Mouse (Mus musculus) small intestine, adult 2 months (tissue): ENCODE measurements around the gene Psd4. TPM values are rescaled to one million over a fixed set of nuclear protein-coding genes. Genes with fewer than 3 reads are reported as not detected.

ENCODE experiments used
- H3K27ac ChIP-seq: fragments of 200-500 bp; 2 replicates; pipeline ENCODE4 v1.5.1; 2012; ENCODE audit warnings: low read depth, low read length, control low read depth, inconsistent platforms; ENCODE audit not compliant: insufficient read depth
- H3K27me3 ChIP-seq: fragments of 200-500 bp; 2 replicates; pipeline ENCODE4 v1.6.1; 2012; ENCODE audit warnings: mild to moderate bottlenecking, moderate library complexity, low read length, inconsistent platforms; ENCODE audit not compliant: control insufficient read depth, insufficient read depth
- H3K36me3 ChIP-seq: fragments of 200-500 bp; 2 replicates; pipeline ENCODE4 v1.6.1; 2012; ENCODE audit warnings: mild to moderate bottlenecking, low read length, control low read depth, inconsistent platforms; ENCODE audit not compliant: control insufficient read depth, insufficient read depth
- H3K4me1 ChIP-seq: fragments of 200-500 bp; 2 replicates; pipeline ENCODE4 v1.6.1; 2012; ENCODE audit warnings: low read length, inconsistent platforms, mixed read lengths; ENCODE audit not compliant: control insufficient read depth, insufficient read depth, insufficient read length
- H3K4me3 ChIP-seq: fragments of 200-500 bp; 2 replicates; pipeline ENCODE4 v1.5.1; 2012; ENCODE audit warnings: low read depth, mild to moderate bottlenecking, control low read depth, inconsistent platforms, low read length, moderate library complexity
- CTCF ChIP-seq: fragments of 200-500 bp; IDR thresholded peaks from 2 replicates; pipeline ENCODE4 v1.5.1; 2012; ENCODE audit warnings: low read depth, mild to moderate bottlenecking, control low read depth, inconsistent platforms, low read length, moderate library complexity, mixed read lengths; ENCODE audit not compliant: insufficient replicate concordance, insufficient read length; ENCODE audit errors: extremely low read depth
- POLR2A ChIP-seq: fragments of 200-500 bp; IDR thresholded peaks from 2 replicates; pipeline ENCODE4 v1.6.1; 2012; ENCODE audit warnings: low read depth, mild to moderate bottlenecking, control low read depth, inconsistent platforms, low read length, moderate library complexity
- WGBS: fragments of 180-500 bp; shearing (Covaris S2); methylation state at CpG from one replicate; pipeline ENCODE4 v1.1.7; 2018; 5-methylcytosine and 5-hydroxymethylcytosine counted together
- polyA plus RNA-seq: library from polyadenylated mRNA; depleted of rRNA; stranded (reverse); fragments of >200 nt; gene quantifications from 2 replicates; pipeline ENCODE4 v1.2.3, GENCODE M21; 2012; rRNA removed

Gene Psd4
- 10.6 and 14.0 TPM in 2 replicates for polyA plus RNA-seq

DNA sequence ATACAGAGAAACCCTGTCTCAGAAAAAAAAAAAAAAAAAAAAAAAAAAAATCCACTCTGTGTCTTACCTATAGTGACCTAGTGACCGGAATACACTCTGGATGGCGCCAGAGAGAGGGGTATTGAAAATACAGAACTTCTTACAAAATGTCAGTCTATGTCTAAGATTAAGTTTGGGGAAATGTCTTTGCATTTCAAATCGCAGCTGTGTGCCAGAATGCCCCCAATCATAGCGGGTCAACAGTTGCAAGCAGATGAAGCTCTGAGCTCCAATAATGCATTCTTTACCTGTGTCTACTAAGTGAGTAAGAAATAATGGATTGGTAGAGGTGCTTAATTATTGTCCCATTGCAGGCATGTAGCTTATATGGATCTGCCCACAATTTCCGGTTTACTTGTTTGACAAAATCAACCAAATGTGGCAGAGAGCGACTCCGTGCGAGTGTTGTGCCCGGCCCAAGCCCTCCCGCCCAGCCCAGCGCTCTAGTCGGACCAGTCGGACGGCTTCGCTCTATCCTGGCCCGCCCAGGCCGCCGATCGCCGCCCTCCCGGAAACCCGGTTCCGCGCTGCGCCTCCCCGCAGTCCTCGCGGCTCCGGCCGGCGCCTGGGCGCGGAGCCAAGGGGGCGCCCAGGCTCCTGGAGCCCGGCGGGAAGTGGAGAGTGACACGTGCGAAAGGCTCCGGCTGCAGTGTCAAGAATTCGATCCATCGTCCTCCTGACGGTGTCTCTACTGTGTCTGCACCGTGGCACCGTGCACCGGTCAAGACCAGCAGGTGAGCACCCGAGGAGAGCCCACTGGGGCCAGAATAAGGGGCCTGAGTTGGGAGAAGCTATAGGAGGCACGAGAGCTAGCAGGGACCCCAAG is at the start of gene Psd4:
Psd4 (plus strand) TSS at position 551 of the 865 bp plus-strand sequence.
- no peaks in the 10 kb centered on the region for H3K27me3 ChIP-seq
- H3K4me1 ChIP-seq = peaks cover 12% of the 10 kb centered on the region
- H3K27ac ChIP-seq = peak within 1 kb of the TSS; percentile 43; the same call in 1 of the 2 replicates
- no peaks in the 10 kb centered on the region for H3K36me3 ChIP-seq
- WGBS = 2% methylated on average over 47 of the region's 47 CpGs
- TF ChIP-seq CTCF (no peak), POLR2A (0 out of 2 replicates have a peak, but pooled peaks have one; percentile 30)
- peak within 1 kb of the TSS; percentile 67 for H3K4me3 ChIP-seq

DNA sequence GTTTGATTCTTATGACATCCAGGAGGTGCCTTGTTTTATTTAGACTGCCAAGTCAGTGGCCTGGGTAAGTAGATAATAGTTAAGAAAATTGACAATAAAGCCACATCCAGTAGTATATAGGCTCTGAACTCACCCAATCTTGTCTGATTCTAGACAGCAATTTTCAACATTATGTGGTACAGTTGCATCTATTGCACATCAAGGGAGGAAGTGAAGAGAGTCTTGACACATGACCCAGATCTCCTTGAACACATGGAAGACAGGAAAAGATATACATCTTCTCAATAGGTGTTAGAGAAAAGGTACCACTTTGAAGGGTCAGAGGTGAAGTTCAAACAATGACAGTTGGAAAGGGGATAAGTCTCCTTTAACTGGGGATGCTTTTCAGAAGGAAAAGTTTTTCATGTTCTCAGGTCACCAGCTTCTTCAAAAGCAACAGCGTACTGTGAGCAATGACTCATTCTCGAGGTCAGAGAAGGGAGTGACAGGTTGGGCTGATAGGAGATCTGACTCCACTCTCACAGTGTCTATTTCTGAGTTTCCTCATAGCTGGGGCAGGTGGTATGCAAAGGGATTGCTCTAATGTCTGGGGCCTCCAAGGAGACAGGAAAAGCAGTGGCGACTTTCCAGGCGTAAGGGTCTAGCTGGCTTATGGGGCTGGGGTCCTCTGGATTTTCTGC is 49.3 kb upstream of the Psd4 start:
- no peak overlapping the region for H3K4me3 ChIP-seq
- no peak for TF ChIP-seq CTCF
- no peak for TF ChIP-seq POLR2A
- WGBS = 59% methylated on average over 4 of the region's 4 CpGs
- peaks cover 3% of the 10 kb centered on the region; the same call in 1 of the 2 replicates for H3K4me1 ChIP-seq
- H3K27me3 ChIP-seq = no peaks in the 10 kb centered on the region
- H3K36me3 ChIP-seq = no peaks in the 10 kb centered on the region
- H3K27ac ChIP-seq = no peak overlapping the region

DNA sequence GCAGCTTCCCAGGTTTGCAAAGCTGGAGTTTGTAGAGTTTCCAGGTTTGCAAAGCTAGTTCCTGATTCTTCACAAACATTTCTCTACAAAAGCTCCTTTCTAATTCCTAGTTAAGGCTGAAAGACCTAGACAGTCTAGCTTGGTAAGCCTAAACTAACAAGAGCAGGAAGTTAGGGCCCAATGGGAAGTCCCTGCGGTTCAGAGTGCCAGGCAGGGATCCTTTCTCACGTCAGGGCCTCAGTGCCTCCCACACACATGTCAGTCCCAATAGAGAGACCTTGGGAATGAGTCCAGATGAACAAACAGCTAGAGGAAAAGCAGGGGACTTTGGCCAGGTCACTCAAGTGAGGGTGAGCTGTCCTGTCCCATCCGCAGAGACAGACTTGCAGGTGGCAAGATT is 32.0 kb upstream of the Psd4 start:
- no peaks in the 10 kb centered on the region for H3K36me3 ChIP-seq
- no peak for TF ChIP-seq POLR2A
- TF ChIP-seq CTCF = no peak
- peaks cover 14% of the 10 kb centered on the region; the same call in 1 of the 2 replicates for H3K4me1 ChIP-seq
- H3K27me3 ChIP-seq = no peaks in the 10 kb centered on the region
- WGBS = 14% methylated on average over 3 of the region's 3 CpGs
- no peak overlapping the region for H3K4me3 ChIP-seq
- peak overlapping the region; percentile 46 for H3K27ac ChIP-seq

DNA sequence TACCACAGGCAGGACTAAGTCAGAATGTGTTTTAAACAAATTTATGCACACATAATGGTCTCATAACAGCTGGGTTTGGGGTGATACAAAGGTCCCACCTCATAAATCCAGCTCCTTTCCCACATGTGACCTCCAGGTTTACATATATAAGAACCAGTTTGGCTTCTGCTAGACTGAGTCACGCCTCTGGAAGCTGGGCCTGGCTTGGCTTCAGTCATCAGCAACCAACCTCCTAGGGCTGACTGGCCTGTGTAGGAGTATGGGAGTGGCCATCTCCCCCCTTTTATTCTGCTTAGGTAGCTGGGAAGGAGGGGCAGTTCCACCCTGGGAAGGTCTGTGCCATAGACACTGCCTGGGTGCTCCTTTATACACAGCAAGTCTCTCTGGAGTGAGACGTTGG is 30.8 kb upstream of the Psd4 start, which contains the start of gene Il1rn:
Il1rn (plus strand) TSS at position 309 of the 400 bp plus-strand sequence.
- TF ChIP-seq CTCF (no peak), POLR2A (no peak)
- Histone ChIP-seq H3K36me3 (no peaks in the 10 kb centered on the region), H3K27me3 (no peaks in the 10 kb centered on the region), H3K27ac (peak within 1 kb of the TSS; percentile 46; the same call in 1 of the 2 replicates), H3K4me1 (peaks cover 14% of the 10 kb centered on the region; the same call in 1 of the 2 replicates), H3K4me3 (no peak within 1 kb of the TSS)
- WGBS = 55% methylated on average over 2 of the region's 2 CpGs

DNA sequence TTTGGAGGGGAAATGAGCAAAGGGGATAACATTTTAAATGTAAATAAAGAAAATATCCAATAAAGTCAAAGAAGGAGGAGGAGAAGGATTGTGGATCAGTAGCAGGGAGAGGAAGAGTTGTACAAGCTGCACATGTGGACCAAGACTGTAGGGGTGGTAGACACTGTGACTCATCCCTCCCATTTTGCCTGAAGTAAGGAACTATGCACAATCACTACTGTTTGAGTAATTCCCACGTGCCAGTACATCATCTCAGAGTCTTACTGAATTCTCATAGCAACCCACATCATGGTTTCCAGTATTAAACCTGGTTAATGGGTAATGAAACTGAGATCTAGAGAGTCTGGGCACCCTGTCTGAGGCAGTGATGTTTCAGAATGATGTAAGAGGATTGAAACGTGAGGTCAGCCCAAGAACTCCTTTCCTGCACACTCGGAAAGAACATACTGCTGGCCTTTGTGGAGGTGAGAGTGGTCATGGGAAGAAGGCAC is 25.9 kb upstream of the Psd4 start:
- Histone ChIP-seq H3K27ac (no peak overlapping the region), H3K4me1 (peaks cover 7% of the 10 kb centered on the region; the same call in 1 of the 2 replicates), H3K4me3 (no peak overlapping the region), H3K27me3 (no peaks in the 10 kb centered on the region), H3K36me3 (no peaks in the 10 kb centered on the region)
- WGBS = 50% methylated on average over 3 of the region's 3 CpGs
- TF ChIP-seq CTCF (no peak), POLR2A (no peak)

DNA sequence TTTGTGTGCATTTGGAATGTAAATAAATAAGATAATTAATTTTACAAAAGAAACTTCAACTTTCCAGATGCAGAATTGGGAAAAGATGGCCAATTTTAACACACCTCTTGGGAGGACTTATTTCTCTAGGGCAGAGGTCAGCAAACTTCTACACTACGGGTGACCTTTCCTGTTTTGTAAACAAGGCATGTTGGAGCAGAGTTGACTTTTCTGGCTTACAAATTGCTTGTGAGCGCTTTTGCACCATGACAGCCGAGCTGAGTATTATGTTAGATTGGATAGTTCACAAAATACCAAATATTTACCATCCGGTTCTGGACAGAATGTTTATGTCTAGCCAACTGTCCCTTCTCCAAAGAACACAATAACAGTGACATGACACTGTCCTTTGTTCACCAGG is 22.8 kb upstream of the Psd4 start:
- H3K4me1 ChIP-seq = peaks cover 3% of the 10 kb centered on the region; the same call in 1 of the 2 replicates
- no peaks in the 10 kb centered on the region for H3K27me3 ChIP-seq
- no peak overlapping the region for H3K27ac ChIP-seq
- 82% methylated on average over 4 of the region's 4 CpGs for WGBS
- no peak overlapping the region for H3K4me3 ChIP-seq
- H3K36me3 ChIP-seq = no peaks in the 10 kb centered on the region
- TF ChIP-seq CTCF = no peak
- TF ChIP-seq POLR2A = no peak

DNA sequence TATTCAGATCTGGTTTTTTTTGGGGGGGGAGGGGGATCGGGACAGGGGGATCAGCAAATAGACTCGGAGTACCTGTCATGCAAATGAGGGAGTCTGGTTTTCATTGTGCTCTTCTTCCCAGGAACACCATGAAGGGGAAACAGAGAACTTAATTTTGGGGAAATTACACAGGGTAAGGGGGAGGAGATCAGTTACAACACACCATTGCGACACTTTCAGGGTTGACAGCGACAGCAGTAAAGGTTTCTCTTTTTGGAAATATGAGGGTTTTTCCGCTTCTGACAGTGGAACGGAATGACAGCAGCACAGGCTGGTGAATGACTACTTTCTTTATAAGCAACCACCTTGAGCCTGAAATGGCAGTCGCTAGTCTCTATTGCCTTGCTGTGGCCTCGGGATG is 22.3 kb upstream of the Psd4 start:
- Histone ChIP-seq H3K27ac (no peak overlapping the region), H3K36me3 (no peaks in the 10 kb centered on the region), H3K4me3 (peak overlapping the region; percentile 16; the same call in 1 of the 2 replicates), H3K4me1 (peaks cover 3% of the 10 kb centered on the region; the same call in 1 of the 2 replicates), H3K27me3 (no peaks in the 10 kb centered on the region)
- WGBS = 77% methylated on average over 8 of the region's 8 CpGs
- no peak for TF ChIP-seq POLR2A
- no peak for TF ChIP-seq CTCF
